Mouse (Mus musculus) layer of hippocampus, postnatal 14 days (tissue): ENCODE results near the gene Gm36028. TPM values are rescaled to one million over a fixed set of nuclear protein-coding genes. Genes with fewer than 3 reads are reported as not detected.

ENCODE experiments used
- DNase-seq, 2 experiments: peaks; one replicate each; pipeline ENCODE4 v3.0.0; 2021 to 2022; ENCODE audit warnings: low spot score in 2 of 2, mixed read lengths in 1 of 2
- total RNA-seq, 2 experiments: library from RNA; stranded (reverse); gene quantifications; 2 replicates each; pipeline ENCODE4 v1.2.3; 2021

Gene Gm36028
- total RNA-seq, 2 experiments from 2014 or later: 0.45 TPM; not detected in 1

- no peak for DNase-seq
These were observed 49.1 kb downstream of the Gm36028 start for GRCm38 (mm10) chr16:37811874-37812273.

- DNase-seq: peak in 1 of 2 experiments; percentile 50
These were observed 51.3 kb downstream of the Gm36028 start for GRCm38 (mm10) chr16:37809623-37809992.

GRCm38 (mm10) chr16:37808866-37809622 is 51.9 kb downstream of the Gm36028 start:
- peak in 1 of 2 experiments; percentile 33 for DNase-seq

- no peak for DNase-seq
These were observed 53.7 kb downstream of the Gm36028 start for GRCm38 (mm10) chr16:37807269-37807668.

- DNase-seq: no peak
These were observed 55.0 kb downstream of the Gm36028 start for GRCm38 (mm10) chr16:37805746-37806495.

- DNase-seq: peak in 1 of 2 experiments; percentile 52
These were observed 57.5 kb downstream of the Gm36028 start for GRCm38 (mm10) chr16:37803387-37803950.

- DNase-seq: peak in 1 of 2 experiments; percentile 16
These were observed 58.2 kb downstream of the Gm36028 start for GRCm38 (mm10) chr16:37802686-37803295.

GRCm38 (mm10) chr16:37801097-37801496 is 59.8 kb downstream of the Gm36028 start:
- DNase-seq: no peak

Other genes with a start within 250 kb of the Gm36028 start
- 10 to 100 TPM; 70.0 to 84.8 TPM for gene Ndufb4, start 206.7 kb downstream of the Gm36028 start, total RNA-seq
- gene Fstl1, start 84.3 kb downstream of the Gm36028 start, total RNA-seq: 10 to 100 TPM; 49.7 to 58.0 TPM
- gene Lrrc58, start 7.2 kb upstream of the Gm36028 start, total RNA-seq: 100 to 1,000 TPM; 123 to 140 TPM
- 1 to 10 TPM; 1.1 to 1.2 TPM for gene Gpr156, start 55.4 kb upstream of the Gm36028 start, total RNA-seq
- gene Gsk3b, start 227.9 kb upstream of the Gm36028 start, total RNA-seq: 100 to 1,000 TPM; 189 to 199 TPM